Mouse (Mus musculus) heart, adult 18-20 months (tissue): ENCODE data around the gene Grip1. TPM values are rescaled to one million over a fixed set of nuclear protein-coding genes. Genes with fewer than 3 reads are reported as not detected.

Source experiments
- DNase-seq, 2 experiments: peaks; one replicate each; pipeline ENCODE4 v3.0.0; 2021 to 2022; ENCODE audit warnings: mixed read lengths in 1 of 2
- total RNA-seq, 2 experiments: library from RNA; stranded (reverse); gene quantifications; 2 replicates each; pipeline ENCODE4 v1.2.3; 2021

Grip1 gene
- total RNA-seq, 2 experiments from 2014 or later: 0.50 to 0.59 TPM

GRCm38 (mm10) chr10:119573134-119573533 lies 119.5 kb downstream of the Grip1 start:
- DNase-seq: no peak

GRCm38 (mm10) chr10:119575780-119576179 lies 122.2 kb downstream of the Grip1 start:
- no peak for DNase-seq

GRCm38 (mm10) chr10:119580024-119580423 lies 126.4 kb downstream of the Grip1 start:
- DNase-seq: no peak

GRCm38 (mm10) chr10:119584666-119585065 lies 131.0 kb downstream of the Grip1 start:
- no peak for DNase-seq

DNA sequence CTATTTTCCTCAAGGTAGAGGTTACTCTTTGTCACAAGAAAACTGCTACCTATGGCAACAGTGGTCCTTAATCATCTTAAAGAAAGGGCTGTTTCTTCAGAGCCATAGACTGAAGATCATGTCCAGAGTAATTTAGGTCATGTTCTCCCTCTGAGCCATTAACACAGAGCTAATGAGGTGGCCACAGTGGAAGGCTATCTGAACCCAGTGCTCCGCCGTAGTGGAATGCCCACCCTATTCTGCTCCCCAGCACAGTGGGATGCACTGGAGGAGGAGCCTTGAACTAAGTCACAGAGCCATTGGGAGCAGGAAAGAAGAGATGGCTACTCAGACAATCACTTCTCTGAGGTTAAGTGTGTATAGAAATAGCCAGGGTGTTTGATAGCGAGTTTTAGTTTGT lies 133.3 kb downstream of the Grip1 start:
- DNase-seq: no peak

DNA sequence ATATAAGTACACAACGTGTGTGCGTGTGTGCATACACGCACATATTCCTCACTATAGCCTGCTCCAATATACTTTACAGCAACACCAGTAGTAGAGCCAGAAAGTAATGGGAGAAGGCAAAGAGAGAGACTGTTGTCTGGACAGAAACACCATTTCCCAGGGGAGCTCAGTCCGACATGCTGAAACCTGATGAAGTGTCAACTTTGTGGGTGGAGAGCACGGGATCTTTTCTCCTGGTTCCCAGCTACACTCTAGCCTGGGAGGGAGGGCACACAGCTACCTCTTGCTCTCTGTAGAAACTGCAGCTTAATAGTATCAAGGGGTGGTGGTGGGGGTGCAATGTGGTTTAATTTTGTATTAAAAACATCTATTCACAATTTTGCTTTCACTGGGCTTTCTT lies 143.2 kb downstream of the Grip1 start:
- no peak for DNase-seq

- DNase-seq: no peak
These were observed 153.9 kb downstream of the Grip1 start for GRCm38 (mm10) chr10:119607501-119607900.

- DNase-seq: no peak
These were observed 155.4 kb downstream of the Grip1 start for GRCm38 (mm10) chr10:119608998-119609397.

- DNase-seq: peak; percentile 3 to 27
These were observed 156.8 kb downstream of the Grip1 start for GRCm38 (mm10) chr10:119610279-119610895.

- no peak for DNase-seq
These were observed 158.4 kb downstream of the Grip1 start for GRCm38 (mm10) chr10:119612034-119612433.

GRCm38 (mm10) chr10:119614726-119615125 lies 161.1 kb downstream of the Grip1 start:
- peak; percentile 7 to 10 for DNase-seq

GRCm38 (mm10) chr10:119615240-119615885 lies 161.7 kb downstream of the Grip1 start:
- DNase-seq: peak; percentile 79 to 84

GRCm38 (mm10) chr10:119616078-119616477 lies 162.4 kb downstream of the Grip1 start:
- DNase-seq: no peak

DNA sequence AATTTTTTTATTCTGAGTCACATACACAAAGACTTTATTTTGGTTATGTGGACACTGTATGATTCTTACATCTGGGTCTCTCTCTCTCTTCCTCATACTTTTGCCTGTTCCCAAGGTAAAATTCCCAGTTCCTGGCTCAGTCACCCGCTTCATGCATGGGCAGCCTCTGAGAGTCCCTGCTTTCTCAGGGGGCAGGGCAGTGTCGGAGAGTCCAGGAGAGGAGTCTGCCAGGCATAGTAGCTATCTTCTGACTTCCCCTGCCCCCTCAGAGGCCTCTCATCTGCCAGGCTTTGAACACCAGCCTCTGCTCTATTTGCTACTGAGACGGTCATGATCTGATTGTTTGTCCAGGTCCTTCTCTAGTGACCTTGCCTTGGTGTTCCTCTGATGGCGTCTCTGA lies 175.0 kb downstream of the Grip1 start:
- no peak for DNase-seq

DNA sequence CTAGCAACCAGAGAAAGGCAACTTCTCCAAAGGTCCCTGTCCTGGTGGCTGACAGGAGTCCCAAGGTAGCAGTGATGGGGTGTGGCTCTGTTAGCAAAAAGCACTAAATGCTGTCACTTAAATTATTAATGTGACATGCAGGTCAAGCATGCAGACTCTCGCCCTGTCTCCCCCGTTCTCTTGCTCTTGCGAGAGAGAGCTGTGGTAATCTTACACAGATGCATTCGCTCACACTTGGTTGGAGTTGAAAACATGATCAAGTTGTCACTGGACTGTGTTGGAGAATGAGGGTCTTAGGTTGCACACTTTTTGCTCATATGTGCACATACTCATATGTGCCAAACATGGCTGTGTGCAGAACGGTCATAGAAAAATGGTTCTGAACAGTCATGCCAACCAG lies 176.8 kb downstream of the Grip1 start:
- DNase-seq: no peak

DNA sequence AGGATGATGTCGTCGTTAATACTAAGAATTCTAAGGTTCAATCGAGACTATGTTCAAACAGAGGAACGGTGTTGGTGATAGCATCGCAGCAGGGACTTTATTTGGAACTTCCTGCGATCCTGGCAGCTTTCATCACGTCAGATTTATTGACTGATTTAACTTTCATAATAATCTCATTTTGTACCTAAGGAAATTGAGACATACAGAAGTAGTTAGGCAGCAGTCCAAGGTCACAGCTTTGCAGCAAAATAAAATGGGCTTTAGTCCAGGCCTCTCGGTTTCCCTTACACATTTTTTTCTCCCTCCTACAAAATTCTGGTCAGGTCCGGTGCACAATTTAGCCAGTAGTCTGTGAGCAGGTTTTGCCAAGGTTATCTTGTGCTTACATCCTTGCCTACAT lies 178.3 kb downstream of the Grip1 start:
- DNase-seq: no peak

GRCm38 (mm10) chr10:119634544-119634943 lies 180.9 kb downstream of the Grip1 start:
- DNase-seq: no peak

- no peak for DNase-seq
These were observed 186.9 kb downstream of the Grip1 start for GRCm38 (mm10) chr10:119640534-119640933.

- DNase-seq: no peak
These were observed 187.4 kb downstream of the Grip1 start for GRCm38 (mm10) chr10:119641011-119641410.

- DNase-seq: no peak
These were observed 190.7 kb downstream of the Grip1 start for GRCm38 (mm10) chr10:119644289-119644688.

- DNase-seq: peak in 1 of 2 experiments; percentile 60
These were observed 193.1 kb downstream of the Grip1 start for GRCm38 (mm10) chr10:119646500-119647439.

- DNase-seq: no peak
These were observed 207.2 kb downstream of the Grip1 start for GRCm38 (mm10) chr10:119660677-119661353.
